In the genomic region with DNA sequence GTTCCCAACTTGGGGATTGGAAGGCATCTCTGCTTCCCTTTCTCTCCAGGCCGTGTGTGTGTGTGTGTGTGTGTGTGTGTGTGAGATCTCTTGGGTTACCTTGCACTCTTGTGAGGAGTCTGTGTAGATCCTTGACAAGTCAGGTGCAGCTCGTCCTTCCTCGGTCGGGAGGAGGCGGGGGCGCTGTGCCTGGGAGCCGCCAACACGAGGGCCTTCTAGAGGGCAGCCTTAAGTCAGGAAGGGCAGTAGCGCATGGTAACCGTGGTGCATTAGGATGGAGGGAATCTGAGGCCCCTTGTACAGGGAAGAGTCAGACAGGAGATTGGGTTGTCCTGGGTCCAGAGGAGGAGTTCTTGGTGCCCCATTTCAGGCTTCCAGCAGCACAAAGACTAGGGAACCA, we compare ENCODE assay signal across 32 mouse cellular contexts. TPM values are rescaled to one million over a fixed set of nuclear protein-coding genes. Genes with fewer than 3 reads are reported as not detected.
"Had no signal": no experiment of that assay in that cellular context is flagged by ENCODE, and none has a peak within 500 bp of the region (broad histone marks: within the 10 kb centered on the region; RNA-seq: fewer than 3 reads in every experiment).

No protein-coding gene starts in this region.

- H3K9ac ChIP-seq: embryonic facial prominence, embryonic 12.5 days; embryonic facial prominence, embryonic 13.5 days; embryonic facial prominence, embryonic 15.5 days; forebrain, embryonic 12.5 days; forebrain, embryonic 13.5 days; forebrain, embryonic 15.5 days; forebrain, postnatal 0 days had no signal

- H3K4me2 ChIP-seq: embryonic facial prominence, embryonic 12.5 days; embryonic facial prominence, embryonic 13.5 days; embryonic facial prominence, embryonic 15.5 days; forebrain, embryonic 12.5 days; forebrain, embryonic 13.5 days; forebrain, embryonic 15.5 days had no signal

- H3K4me3 ChIP-seq: embryonic facial prominence, embryonic 10.5 days; embryonic facial prominence, embryonic 12.5 days; embryonic facial prominence, embryonic 13.5 days; embryonic facial prominence, embryonic 15.5 days; erythroblast, embryonic 14.5 days; forebrain, embryonic 10.5 days; forebrain, embryonic 12.5 days; forebrain, embryonic 13.5 days; forebrain, embryonic 15.5 days; gastrocnemius, adult 2 months had no signal

- DNase-seq: cerebellum, adult 2 months; cerebellum, adult 8-10 months; cerebellum, adult 9-10 months; cerebellum, adult 9-11 months; cerebellum, postnatal 10 days; cerebellum, postnatal 14 days; cerebellum, postnatal 25 days; cerebellum, postnatal 36 days; embryo, embryonic 11 days; forebrain, postnatal 0 days; gastrocnemius, adult 2 months; gastrocnemius, postnatal 10 days; gastrocnemius, postnatal 14 days; gastrocnemius, postnatal 25 days; gastrocnemius, postnatal 36 days; heart, adult 11 months; heart, adult 18-20 months had no signal

- H3K9me3 ChIP-seq: embryonic facial prominence, embryonic 10.5 days; embryonic facial prominence, embryonic 12.5 days; embryonic facial prominence, embryonic 13.5 days; embryonic facial prominence, embryonic 15.5 days; forebrain, embryonic 10.5 days; forebrain, embryonic 12.5 days; forebrain, embryonic 13.5 days; forebrain, embryonic 15.5 days had no signal

- H3K27me3 ChIP-seq: embryonic facial prominence, embryonic 12.5 days; embryonic facial prominence, embryonic 13.5 days; embryonic facial prominence, embryonic 15.5 days; forebrain, embryonic 12.5 days; forebrain, embryonic 13.5 days; forebrain, embryonic 15.5 days had no signal

- H3K4me1 ChIP-seq: embryonic facial prominence, embryonic 12.5 days; embryonic facial prominence, embryonic 13.5 days had no signal

- ATAC-seq: forebrain, embryonic 13.5 days; forebrain, embryonic 14.5 days; forebrain, embryonic 15.5 days; forebrain, embryonic 16.5 days; forebrain, postnatal 0 days had no signal

- H3K27ac ChIP-seq: embryonic facial prominence, embryonic 10.5 days; embryonic facial prominence, embryonic 12.5 days; embryonic facial prominence, embryonic 13.5 days; embryonic facial prominence, embryonic 15.5 days; forebrain, embryonic 10.5 days; forebrain, embryonic 12.5 days; forebrain, embryonic 13.5 days; forebrain, embryonic 15.5 days; gastrocnemius, adult 2 months had no signal

- H3K36me3 ChIP-seq: embryonic facial prominence, embryonic 15.5 days; forebrain, embryonic 12.5 days; forebrain, embryonic 15.5 days had no signal

RNA-seq across cellular contexts. Expression of gene Flywch2, which starts 9.7 kb away (rescaled TPM):
- total RNA-seq: gastrocnemius, adult 18-20 months; gastrocnemius, adult 8-10 months had no signal
- polyA plus RNA-seq: erythroblast, embryonic 14.5 days had no signal

RNA-seq across cellular contexts. Expression of gene Kremen2, which starts 30.6 kb away (rescaled TPM):
- total RNA-seq: common myeloid progenitor, adult 5-6 weeks; gastrocnemius, adult 18-20 months; gastrocnemius, adult 2 months; gastrocnemius, adult 8-10 months; gastrocnemius, postnatal 10 days; gastrocnemius, postnatal 14 days; gastrocnemius, postnatal 25 days; gastrocnemius, postnatal 36 days; granulocyte monocyte progenitor cell, adult 5-6 weeks had no signal
- polyA plus RNA-seq: erythroblast, embryonic 14.5 days had no signal
